Mouse (Mus musculus) Muller cell, postnatal 12 days (primary cell): ENCODE measurements around the gene Dram1.
A peak's percentile ranks its signal among the peaks of the same experiment; 100 is the strongest.

Experiments
- DNase-seq: peaks from one replicate; pipeline ENCODE4 v3.0.0-alpha.2; 2015; ENCODE audit errors: inconsistent ontology term

The Dram1 gene

DNA sequence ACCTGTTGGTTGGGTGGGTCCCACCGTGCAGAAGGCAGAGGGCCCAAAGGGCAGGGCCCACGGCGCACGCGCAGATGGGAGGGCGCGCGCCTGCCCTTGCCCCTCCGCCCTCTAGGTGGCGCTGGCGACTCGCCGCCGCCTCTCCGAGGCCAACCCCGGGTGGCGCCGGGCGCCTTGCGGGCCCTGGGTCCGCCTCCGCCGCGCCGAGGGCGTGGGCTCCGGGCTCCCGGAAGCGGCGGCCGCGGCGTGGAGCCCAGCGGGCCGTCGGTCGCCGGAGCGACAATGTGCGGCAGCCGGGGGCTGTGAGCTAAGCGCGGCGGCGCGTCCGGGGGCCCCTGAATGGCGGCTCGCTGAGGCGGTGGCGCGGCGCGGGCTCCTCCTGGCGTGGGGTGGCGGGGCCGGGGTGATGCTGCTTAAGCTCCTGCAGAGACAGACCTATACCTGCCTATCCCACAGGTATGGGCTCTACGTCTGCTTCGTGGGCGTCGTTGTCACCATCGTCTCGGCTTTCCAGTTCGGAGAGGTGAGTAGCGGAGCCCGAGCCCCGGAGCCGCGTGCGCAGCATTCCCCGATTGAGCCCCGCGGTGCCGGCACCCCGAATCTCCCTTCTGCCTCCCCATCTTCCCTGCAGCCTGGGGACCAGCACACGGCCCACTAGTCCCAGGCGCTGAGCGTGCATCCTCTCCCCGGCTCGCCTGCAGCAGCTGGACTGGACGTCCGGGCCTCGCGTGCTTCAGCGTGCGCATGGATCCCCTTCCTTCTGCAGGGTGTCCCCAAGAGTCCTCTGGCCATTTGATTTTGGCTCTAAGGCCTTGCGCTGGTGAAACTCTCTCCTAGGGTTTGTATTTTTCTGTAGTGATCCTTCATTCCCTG, at the start of gene Dram1, which contains the start of gene Gnptab:
Gene Dram1, minus strand, starts transcription at position 68 of the 873 bp plus-strand sequence.
Gene Gnptab, plus strand, starts transcription at position 120 of the 873 bp plus-strand sequence.
- DNase-seq, result peak; percentile 88

DNA sequence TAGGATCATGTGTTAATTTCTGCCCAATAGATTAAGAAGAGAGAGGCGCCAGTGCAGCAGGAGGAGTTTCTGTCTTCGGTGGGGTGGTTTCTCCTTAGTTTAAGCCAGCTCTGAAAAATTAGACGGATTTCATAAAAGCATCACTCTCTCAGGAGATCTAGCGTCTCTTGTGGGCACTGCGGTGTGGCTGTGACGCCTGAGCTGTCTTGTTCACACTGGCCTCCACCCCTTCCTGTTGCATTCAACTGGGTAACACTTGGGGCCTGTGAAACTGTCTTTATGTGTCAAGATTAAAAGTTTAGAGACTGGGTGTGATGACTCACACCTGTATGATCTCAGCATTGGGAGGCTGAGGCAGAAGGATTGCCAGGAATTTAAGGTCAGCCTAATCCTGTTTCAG, 49.1 kb upstream of the Dram1 start:
- no peak for DNase-seq

DNA sequence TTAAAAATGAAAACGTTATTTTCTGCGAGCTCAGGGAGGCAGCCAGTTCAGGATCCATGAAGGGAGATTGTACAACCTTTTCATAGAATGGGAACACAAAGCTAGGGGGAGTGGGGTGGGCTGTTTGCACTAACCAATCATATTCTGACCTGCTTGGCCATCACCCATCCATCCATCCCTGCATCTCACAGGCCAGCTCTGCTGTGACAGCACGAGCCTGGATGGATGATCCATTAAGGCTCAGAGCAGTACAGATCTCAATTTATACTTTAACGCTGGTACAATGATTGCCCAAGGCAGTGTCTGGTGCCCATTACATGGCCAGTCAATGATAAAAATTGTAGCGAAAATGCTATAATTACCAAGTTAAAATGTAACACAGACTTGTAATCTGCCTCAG, 48.0 kb upstream of the Dram1 start:
- no peak for DNase-seq

DNA sequence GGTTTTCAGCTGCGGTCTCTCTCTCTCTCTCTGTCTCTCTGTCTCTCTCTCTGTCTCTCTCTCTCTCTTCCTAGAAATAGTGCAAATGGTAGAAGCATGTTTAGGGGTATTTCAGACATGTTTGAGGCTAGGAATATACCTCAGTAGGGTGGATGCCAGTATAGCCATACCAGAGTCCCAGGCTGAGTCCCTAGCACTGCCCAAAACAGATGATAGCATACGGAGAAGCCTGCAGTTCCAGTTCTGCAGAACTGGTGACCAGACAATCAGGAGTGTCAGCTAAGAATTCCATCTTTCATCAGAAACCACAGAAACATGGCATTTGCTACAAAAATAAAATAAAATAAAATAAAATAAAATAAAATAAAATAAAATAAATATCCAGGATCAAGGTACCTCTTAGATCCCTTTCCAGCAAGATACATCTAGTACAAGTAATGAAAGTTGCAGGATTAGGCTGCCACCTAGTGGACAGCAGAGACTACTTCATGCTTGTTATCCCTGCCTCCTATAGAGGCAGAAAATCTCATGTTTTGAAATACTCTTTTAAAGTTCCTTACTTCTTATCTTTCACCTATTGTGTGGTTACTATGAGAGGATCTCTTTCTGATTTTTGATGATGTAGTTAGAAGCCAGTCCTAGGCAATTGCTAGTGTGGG, 47.4 kb upstream of the Dram1 start:
- peak; percentile 57 for DNase-seq

DNA sequence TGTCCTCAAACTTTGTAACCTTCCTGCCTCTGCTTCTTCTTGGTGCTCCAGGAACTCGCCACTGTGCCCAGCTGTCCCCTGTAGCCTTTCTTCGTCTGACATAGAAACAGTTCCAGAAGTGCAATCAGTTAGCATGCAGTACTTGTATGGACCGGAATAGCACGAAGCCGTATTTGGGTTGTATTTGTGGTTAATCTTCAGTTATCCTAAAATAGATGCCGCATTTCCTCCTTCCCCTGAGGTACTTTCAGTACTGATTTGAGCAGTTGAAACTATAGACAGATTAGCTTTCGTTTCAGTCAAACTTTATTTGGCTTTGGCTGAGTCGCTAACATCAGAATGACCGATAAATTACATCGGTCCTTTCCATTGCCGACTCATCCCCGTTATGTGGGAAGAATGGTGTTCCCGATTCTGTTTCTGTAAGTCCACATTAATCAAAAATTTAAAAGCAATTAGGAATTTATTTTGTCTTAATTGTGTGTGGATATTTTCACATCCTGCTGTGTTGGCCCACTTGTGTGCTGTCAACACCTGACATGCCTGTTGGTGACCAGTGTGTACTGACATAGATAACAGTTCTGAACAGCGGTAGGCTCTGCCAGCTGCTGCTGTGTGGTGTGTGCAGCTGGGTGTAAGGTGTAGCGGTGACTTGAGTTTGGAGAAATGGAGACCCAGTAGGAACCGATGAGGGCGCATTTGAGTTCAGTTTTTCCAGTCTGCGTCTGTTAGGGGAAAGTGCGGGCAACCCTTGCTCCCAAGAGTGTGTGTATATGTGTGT, 42.0 kb upstream of the Dram1 start:
- no peak for DNase-seq

DNA sequence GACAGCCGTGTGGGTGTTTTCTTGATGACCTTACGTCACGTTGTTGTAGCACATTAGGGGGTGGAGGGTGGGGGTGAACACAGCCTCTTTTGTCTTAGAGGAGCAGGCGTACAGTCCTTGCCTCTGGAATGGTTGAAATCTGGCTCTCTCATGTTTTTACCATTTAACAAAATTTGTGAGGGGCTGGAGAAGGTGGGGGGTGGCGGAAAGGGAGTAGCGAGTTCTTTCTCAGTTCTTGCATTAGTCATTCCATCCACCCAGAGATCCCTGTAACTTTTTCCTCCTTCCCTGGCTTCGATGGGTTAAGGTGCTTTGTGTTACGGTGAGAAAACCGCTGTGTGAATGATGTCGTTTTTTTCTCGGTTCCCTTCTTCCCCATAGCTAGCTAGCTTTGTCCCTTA, 41.3 kb upstream of the Dram1 start:
- DNase-seq, result peak; percentile 22

DNA sequence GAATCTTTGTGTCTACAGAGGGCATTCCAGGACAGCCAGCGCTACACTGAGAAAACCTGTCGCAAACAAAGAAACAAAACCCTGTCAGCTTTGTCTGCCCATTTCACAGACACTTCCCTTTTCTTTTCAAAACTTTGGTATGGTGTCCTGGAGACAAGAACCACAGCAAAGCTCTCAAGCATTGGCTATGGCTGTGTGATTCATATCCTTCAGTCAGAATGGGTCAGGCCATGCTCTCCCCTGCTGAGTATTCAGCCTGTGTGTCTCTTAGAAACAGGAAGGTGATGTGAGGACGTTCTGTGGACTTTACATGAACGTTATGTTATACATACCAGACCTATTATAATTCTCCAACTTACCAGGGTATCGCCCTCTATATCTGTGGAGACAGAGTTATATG, 38.8 kb upstream of the Dram1 start:
- DNase-seq, result no peak

DNA sequence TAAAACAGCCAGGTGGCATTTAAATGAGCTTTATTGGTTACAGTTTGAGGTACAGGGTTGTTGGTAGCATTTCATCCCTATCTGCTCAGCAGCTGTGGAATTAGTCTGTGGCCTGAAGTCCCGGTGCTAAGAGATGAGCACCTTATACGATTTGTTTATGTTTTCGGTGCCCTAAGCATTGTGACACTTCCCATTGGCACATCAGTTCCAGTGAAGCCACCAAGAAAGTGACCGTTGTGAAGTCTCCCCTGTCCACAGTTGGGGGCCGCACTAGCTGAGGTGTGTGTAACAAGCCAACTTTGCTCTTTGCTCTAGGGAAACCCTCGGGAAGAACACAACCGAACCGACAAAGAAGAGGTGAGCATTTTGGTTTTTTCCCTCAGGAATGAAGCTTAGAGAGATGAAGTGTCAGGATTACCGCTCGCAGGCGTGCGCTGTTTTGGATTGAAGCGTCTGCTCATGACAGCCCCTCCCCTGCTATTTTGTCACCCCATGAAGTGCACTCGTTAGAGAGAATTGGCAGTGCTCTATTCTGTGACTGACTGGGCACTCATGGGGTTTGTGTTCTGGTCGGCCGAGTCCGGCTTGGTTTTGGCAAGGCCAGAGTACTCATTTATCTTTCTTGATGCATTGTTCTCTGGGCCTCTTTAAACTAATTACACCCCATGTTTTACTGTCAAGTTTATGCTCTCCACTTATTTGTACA, 33.6 kb upstream of the Dram1 start:
- peak; percentile 28 for DNase-seq

DNA sequence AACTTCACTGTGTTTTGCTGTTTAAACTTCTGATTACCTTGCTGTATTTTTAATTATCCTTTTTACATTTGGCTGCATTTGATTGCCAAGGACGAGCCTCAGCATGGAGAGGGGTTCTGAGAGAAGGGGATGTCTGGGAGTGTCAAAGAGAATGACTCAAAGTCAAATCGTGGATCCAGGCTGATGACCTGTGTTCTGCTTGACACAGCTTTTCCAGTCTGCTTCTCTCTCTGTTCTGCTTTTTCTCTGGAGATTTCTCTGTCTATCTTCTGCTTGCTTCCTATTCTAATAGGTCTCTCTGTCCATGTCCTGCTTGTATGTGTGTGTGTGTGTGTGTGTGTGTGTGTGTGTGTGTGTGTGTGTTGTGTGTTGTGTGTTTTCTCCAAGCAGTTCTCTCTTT, 30.9 kb upstream of the Dram1 start:
- DNase-seq, result no peak

DNA sequence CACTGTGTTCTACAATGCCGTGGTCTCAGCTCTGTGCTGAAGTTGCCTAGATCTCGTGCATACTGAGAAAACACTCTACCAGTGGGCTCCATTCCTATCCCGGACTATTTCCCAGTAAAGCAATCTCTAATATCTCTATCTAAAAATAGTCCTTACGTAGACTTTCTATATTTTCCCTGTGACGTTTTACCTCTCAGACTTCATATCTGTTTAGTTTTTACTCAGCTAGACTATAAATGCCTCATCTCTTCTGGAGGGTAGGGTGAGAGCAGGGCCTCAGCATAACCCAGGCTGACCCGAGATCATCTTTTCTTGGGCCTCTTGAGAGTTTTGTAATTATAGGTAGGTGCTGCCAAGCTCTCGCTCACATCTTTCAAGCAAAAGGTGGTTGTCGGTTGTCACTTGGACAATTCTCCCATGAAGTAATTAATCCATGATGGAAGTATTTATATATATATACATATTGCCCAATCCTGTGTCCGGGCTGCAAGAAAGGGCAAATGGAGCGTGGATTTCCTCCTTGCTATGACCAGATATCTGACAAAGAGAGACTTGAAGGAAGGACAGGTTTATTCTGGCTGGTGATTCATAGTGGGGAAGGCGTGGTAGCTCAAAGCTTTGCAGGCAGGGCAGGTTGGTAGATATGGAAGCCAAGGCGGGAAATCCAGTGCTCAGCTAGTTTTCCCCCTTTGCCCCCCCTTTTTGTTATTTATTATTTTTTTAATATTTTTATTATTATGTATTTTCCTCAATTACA, 29.2 kb upstream of the Dram1 start:
- no peak for DNase-seq

DNA sequence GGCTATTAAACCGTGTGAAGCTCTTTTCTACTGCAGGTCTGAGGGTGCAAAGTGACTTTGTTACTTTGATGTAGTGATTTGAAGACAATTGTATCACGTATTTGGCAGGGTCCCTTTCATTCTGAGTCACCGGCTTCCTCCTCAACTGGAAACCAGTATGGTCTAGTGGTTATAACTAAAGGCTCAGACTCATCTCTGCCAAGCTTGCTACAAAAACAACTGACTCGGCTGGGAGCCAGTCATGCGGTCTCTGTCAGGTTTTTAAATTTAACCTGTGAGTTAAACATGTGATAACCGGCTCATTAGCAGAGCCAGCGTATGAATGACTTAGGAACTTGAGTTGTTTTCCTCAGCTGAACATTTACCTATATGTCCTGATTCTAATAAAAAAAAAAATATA, 26.9 kb upstream of the Dram1 start:
- no peak for DNase-seq

DNA sequence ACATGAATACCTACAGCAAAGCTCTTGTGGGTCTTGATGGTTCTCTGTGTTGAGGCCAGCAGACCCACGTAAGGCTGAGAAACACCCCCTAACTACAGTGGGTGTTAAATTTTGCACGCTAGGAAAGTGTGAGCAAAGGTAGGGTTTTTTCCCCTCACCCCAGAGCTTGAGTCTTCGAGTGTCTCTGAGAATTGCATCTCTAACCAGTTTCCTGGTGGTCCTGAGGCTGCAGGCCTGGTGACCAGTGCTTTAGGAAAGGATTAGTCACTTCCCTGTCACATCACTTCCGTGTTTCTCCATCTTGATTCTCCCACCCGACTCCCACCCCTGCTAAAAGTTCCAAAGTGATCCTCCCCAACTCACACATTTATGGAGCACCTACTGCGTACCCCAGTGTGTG, 25.3 kb upstream of the Dram1 start:
- no peak for DNase-seq

DNA sequence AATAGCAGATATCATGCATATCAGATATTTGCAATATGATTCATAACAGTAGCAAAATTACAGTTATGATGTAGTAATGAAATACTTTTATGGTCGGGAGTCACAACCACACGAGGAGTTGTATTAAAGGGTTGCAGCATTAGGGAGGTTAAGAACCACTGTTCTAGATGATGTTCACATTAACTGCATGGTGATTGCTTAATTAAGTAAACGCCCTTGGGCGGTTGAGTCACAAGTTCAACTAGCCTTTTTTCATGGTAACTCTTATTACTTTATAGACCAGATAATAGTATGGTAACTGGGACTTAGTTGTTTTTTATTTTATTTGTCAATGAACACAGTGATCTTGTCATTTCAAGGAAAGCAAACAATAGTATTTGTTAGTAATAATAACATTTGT, 24.1 kb upstream of the Dram1 start:
- no peak for DNase-seq

DNA sequence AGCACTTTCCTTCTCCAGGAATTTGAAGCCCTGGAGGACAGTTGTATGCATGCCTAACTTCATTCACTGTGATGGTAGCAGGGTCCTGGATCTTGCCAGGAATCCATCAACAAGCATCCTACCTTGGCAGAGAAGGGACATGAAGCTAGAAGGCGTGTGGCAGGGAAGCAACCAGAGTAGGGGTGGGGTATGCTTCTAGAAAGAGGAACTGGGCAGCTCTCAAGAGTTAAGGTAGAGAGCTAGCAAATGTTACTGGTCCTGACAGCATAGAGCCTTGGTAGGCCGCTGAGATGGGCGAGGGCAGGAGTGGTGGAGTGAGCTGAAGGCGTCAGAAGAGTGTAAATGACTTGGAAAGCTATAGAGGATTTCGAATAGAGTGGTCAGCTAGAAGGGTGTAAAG, 20.4 kb upstream of the Dram1 start:
- DNase-seq, result no peak

DNA sequence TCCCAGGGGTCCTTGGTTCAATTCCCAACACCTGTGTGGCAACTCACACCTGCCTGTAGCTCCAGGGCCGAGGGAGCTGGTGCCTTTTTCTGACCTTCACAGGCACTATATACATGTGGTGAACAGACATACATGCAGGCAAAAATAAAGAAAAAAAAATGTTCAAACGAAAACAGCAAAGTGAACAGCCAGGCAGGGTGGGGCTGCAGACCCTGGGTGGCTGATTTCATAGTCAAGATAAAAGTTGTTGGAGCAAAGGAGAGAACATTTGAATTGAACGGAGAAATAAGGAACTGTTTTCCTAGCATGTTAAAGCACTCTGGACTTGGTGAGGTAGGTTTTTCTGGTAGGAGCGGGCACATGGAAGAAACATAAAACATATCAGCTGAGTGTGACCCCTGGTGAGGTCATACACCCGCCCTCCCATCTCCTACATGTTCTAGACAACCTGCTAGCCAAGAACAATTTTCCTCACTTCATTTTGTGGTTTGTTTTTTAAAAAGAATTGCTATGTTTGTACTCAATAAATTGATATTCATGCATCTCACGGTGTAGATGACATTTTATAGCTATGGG, 19.9 kb upstream of the Dram1 start:
- DNase-seq, result no peak

DNA sequence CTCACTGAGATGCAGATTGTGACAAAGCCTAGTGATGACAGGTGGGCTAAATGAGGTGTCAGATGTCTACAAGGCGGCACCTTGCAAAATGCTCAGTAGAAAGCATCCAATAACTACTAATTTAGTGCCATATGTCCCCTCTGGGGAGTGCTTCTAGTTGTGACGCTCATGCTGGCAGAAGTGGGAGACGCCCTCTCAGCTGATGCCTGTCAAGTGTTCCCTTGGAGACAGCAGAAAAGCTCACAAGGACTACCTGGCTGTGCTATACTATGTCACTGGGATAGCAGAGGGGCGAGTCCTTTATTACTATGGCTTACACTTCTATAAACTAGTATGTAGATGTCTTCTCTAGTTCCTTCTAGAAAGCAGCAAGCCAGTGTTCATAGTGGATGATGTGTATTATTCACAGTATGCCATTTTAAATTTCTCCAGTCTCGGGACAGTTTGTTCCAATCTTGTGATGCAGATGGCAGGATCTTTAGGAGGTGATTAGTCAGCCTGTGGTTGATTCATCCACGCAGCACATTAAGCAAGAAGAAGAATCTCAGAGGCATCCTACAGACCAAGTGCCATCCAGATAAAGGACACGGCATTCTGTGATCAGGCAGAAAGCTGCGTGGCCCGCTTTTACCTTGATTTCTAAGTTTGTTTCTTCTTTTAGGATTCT, 13.4 kb upstream of the Dram1 start:
- DNase-seq, result no peak

DNA sequence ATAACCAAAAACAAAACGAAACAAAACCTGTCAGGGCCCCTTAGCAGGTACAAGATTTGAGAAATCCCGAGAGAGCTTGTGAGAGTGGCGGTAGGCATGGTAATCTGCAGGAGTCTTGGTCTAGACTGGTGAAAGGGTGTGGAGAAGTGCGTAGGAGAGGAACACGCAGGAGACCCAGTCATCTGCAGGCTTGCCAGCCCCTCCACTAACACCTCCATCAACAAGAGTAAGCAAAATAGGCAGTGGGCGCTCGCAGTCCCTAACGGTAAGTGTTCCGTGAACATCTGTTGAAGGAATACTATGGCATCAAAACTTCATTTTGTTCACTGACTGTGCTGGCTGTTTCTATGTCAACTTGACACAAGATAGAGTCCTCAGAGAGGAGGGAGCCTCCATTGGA, 12.6 kb upstream of the Dram1 start:
- DNase-seq, result no peak

DNA sequence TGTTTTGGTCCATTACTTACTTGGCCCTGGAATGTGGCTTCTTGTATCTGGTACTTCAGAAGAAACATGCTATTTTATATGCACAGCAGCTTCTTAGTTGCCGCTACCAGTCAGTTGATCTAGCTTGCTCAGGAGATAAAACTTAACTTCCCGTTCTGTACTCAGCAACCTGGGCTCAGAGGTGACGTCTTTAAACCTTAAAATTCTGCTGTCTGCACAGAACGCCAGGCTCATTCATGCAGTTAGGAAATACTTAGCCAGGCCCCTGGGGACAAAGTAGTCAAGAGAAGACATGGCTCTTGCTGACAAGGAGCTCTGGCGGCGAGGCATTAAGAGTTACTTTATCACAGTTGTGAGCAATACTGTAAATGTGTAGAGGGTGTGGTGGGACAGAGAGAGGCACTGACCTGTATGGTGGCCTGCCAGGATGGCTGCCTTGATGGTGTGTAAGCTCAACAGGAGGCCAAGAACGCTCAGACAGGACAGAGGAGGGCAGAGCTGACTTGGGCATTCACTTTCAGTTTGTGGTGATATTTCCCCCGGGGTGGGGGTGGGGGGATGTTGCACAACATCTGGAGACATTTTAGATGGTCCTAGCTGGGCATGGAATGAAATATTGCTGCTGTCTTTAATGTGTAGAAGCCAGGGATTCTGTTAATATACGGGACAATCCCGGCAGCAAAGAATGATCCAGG, 11.4 kb upstream of the Dram1 start:
- DNase-seq, result no peak

DNA sequence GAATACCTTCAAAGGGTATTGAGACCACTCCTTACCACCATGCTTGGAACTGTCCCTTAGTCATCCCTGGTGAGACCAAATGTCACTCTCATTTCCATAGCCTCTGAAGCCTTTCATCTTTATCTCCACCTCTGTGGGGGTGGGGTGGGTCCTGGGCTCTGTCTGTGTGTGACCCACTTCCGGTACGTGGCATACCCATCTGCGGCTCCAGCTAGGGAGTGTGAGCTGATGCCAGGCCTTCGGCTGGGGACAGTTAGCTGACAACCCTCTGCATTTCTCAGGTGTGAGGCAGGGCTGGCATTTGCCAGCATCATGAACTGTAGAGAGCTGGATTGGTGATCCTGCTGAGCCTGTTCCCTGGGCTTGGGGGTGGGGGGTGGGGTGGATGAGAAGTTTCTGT, 10.7 kb upstream of the Dram1 start:
- no peak for DNase-seq

DNA sequence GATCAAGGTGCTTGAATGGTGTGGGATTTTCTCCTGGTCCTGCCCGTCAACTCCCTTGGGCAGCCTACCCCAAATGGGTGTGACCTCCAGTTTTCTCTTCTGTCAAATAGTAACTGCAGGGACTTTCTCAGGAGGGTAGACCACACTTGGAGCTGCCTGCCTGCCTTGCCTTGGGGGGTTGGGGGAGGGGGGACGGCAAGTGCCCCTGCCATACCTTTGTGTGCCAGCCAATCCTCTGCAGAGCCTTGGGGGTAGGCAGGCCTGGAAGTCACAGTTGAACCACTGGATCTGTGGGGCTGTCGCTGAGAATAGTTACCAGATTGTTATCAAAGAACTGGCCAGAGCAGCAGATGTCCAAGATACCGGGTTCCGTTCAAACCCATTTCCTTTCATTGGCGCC, 7.4 kb upstream of the Dram1 start:
- no peak for DNase-seq
